Mouse (Mus musculus): ENCODE measurements around the gene Ubac1. TPM values are rescaled to one million over a fixed set of nuclear protein-coding genes. Genes with fewer than 3 reads are reported as not detected.
A peak's percentile ranks its signal among the peaks of the same experiment; 100 is the strongest.

Ubac1 gene
- polyA plus RNA-seq, 1 experiment from 2014 or later, result 81.4 TPM

DNA sequence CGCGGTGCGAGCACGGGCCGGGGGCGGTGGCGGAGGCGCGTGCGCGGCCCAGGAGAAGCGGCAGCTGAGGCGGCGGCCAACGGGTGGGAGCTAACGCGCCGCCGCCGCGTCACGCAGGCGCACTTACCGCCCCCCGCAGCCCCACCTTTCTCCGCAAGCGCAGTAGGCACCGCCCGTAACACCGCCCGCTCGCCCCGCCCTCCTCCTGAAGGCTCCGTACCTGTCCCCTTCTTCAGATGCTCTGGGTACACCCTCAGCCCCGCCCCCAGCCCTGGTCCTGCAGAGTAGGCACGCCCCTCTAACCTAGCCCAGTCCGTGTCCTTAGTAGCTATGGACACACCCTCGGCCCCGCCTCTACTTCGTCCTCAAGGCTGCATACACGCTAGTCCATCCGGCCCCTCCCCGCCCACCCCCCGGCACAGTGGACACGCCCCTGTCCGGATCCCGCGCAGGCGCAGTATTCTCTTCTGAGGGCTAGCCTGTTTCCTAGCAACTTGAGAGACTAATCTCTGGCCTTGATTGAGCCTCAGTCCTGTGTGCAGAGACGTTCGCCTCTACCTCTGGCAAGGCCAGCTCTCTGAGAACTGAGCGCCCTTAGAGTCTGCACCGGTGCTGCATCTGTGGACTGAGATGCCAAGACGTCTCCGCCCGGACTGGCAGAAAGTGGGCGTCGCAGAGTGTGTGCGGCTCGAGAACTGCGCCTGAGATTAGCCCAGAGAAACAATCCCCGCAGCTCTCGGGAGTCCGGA is 38.2 kb downstream of the Ubac1 start, which contains the start of gene Camsap1:
Camsap1 (minus strand) TSS at position 124 of the 749 bp plus-strand sequence.
- H3K36me3 ChIP-seq (ENCODE audit: control insufficient read depth, insufficient read depth, low read length), result no peaks in the 10 kb centered on the region
- peaks cover 26% of the 10 kb centered on the region for H3K4me1 ChIP-seq (ENCODE audit: control insufficient read depth, insufficient read depth, low read length)
- H3K9ac ChIP-seq (ENCODE audit: low read length), result peak within 1 kb of the TSS; percentile 95
- H3K27ac ChIP-seq (ENCODE audit: low read length), result peak within 1 kb of the TSS; percentile 71
- under 1% methylated on average over 57 of the region's 64 CpGs for WGBS
- peak; percentile 100 for ATAC-seq (ENCODE audit: insufficient read depth, low FRiP score)
- H3K4me3 ChIP-seq (replicated peaks; ENCODE audit: low read length), result peak within 1 kb of the TSS; percentile 94
- H3K4me2 ChIP-seq (ENCODE audit: low read depth, low read length), result peak within 1 kb of the TSS; percentile 93
- H3K9me3 ChIP-seq (replicated peaks; ENCODE audit: control insufficient read depth, low read length), result no peaks in the 10 kb centered on the region
- H3K27me3 ChIP-seq (ENCODE audit: control insufficient read depth, insufficient read depth, low read length), result no peaks in the 10 kb centered on the region

- Histone ChIP-seq H3K9ac (ENCODE audit: low read length) (peak overlapping the region; percentile 95), H3K4me2 (ENCODE audit: low read depth, low read length) (peak overlapping the region; percentile 93), H3K36me3 (ENCODE audit: control insufficient read depth, insufficient read depth, low read length) (no peaks in the 10 kb centered on the region), H3K4me1 (ENCODE audit: control insufficient read depth, insufficient read depth, low read length) (peaks cover 32% of the 10 kb centered on the region), H3K9me3 (replicated peaks; ENCODE audit: control insufficient read depth, low read length) (no peaks in the 10 kb centered on the region), H3K27ac (ENCODE audit: low read length) (peak overlapping the region; percentile 71), H3K4me3 (replicated peaks; ENCODE audit: low read length) (peak overlapping the region; percentile 94), H3K27me3 (ENCODE audit: control insufficient read depth, insufficient read depth, low read length) (no peaks in the 10 kb centered on the region)
- WGBS, result under 1% methylated on average over 65 of the region's 76 CpGs
- ATAC-seq (ENCODE audit: insufficient read depth, low FRiP score), result peak; percentile 1; the same call in 1 of the 2 replicates
Observed at GRCm38 (mm10) chr2:25982426-25983091, 39.0 kb downstream of the Ubac1 start.

DNA sequence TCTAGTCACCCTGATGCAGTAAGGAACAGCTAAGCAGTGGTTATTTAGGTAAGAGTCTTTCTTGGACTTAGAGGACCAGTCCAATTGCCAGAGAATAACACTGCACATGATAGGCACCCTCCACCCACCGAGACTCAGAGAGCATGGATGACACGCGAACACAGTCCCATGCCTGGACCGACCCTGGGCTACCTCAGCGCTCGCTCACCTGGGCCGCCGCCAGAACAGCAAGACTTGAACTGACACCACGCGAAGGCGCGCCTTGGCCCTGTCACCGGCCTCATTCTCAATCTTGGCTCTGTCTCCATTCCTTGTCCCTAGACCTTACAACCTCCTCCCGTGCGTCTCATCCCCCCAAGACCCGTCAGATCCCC is 39.5 kb downstream of the Ubac1 start:
- Histone ChIP-seq H3K9me3 (replicated peaks; ENCODE audit: control insufficient read depth, low read length) (no peaks in the 10 kb centered on the region), H3K36me3 (ENCODE audit: control insufficient read depth, insufficient read depth, low read length) (no peaks in the 10 kb centered on the region), H3K4me3 (replicated peaks; ENCODE audit: low read length) (peak overlapping the region; percentile 94), H3K9ac (ENCODE audit: low read length) (peak overlapping the region; percentile 95), H3K4me1 (ENCODE audit: control insufficient read depth, insufficient read depth, low read length) (peaks cover 32% of the 10 kb centered on the region), H3K4me2 (ENCODE audit: low read depth, low read length) (peak overlapping the region; percentile 93), H3K27me3 (ENCODE audit: control insufficient read depth, insufficient read depth, low read length) (no peaks in the 10 kb centered on the region), H3K27ac (ENCODE audit: low read length) (peak overlapping the region; percentile 71)
- ATAC-seq (ENCODE audit: insufficient read depth, low FRiP score), result no peak
- 1% methylated on average over 16 of the region's 16 CpGs for WGBS

- Histone ChIP-seq H3K9ac (ENCODE audit: low read length) (no peak overlapping the region), H3K27me3 (ENCODE audit: control insufficient read depth, insufficient read depth, low read length) (no peaks in the 10 kb centered on the region), H3K4me3 (replicated peaks; ENCODE audit: low read length) (no peak overlapping the region), H3K4me2 (ENCODE audit: low read depth, low read length) (no peak overlapping the region), H3K27ac (ENCODE audit: low read length) (no peak overlapping the region), H3K4me1 (ENCODE audit: control insufficient read depth, insufficient read depth, low read length) (peaks cover 35% of the 10 kb centered on the region), H3K9me3 (replicated peaks; ENCODE audit: control insufficient read depth, low read length) (no peaks in the 10 kb centered on the region), H3K36me3 (ENCODE audit: control insufficient read depth, insufficient read depth, low read length) (no peaks in the 10 kb centered on the region)
- no peak for ATAC-seq (ENCODE audit: insufficient read depth, low FRiP score)
- WGBS, result 71% methylated on average over 4 of the region's 4 CpGs
Observed at GRCm38 (mm10) chr2:25978997-25979396, 42.5 kb downstream of the Ubac1 start.

GRCm38 (mm10) chr2:25977587-25978239 is 43.8 kb downstream of the Ubac1 start:
- Histone ChIP-seq H3K4me3 (replicated peaks; ENCODE audit: low read length) (no peak overlapping the region), H3K4me1 (ENCODE audit: control insufficient read depth, insufficient read depth, low read length) (peaks cover 32% of the 10 kb centered on the region), H3K36me3 (ENCODE audit: control insufficient read depth, insufficient read depth, low read length) (no peaks in the 10 kb centered on the region), H3K27me3 (ENCODE audit: control insufficient read depth, insufficient read depth, low read length) (no peaks in the 10 kb centered on the region), H3K27ac (ENCODE audit: low read length) (no peak overlapping the region), H3K4me2 (ENCODE audit: low read depth, low read length) (no peak overlapping the region), H3K9ac (ENCODE audit: low read length) (no peak overlapping the region), H3K9me3 (replicated peaks; ENCODE audit: control insufficient read depth, low read length) (no peaks in the 10 kb centered on the region)
- ATAC-seq (ENCODE audit: insufficient read depth, low FRiP score), result no peak
- 58% methylated on average over 7 of the region's 7 CpGs for WGBS

GRCm38 (mm10) chr2:25975141-25975770 is 46.3 kb downstream of the Ubac1 start:
- Histone ChIP-seq H3K4me1 (ENCODE audit: control insufficient read depth, insufficient read depth, low read length) (peaks cover 25% of the 10 kb centered on the region), H3K4me2 (ENCODE audit: low read depth, low read length) (no peak overlapping the region), H3K9ac (ENCODE audit: low read length) (no peak overlapping the region), H3K27ac (ENCODE audit: low read length) (no peak overlapping the region), H3K27me3 (ENCODE audit: control insufficient read depth, insufficient read depth, low read length) (no peaks in the 10 kb centered on the region), H3K4me3 (replicated peaks; ENCODE audit: low read length) (no peak overlapping the region), H3K36me3 (ENCODE audit: control insufficient read depth, insufficient read depth, low read length) (no peaks in the 10 kb centered on the region), H3K9me3 (replicated peaks; ENCODE audit: control insufficient read depth, low read length) (no peaks in the 10 kb centered on the region)
- ATAC-seq (ENCODE audit: insufficient read depth, low FRiP score), result no peak
- 85% methylated on average over 4 of the region's 4 CpGs for WGBS

DNA sequence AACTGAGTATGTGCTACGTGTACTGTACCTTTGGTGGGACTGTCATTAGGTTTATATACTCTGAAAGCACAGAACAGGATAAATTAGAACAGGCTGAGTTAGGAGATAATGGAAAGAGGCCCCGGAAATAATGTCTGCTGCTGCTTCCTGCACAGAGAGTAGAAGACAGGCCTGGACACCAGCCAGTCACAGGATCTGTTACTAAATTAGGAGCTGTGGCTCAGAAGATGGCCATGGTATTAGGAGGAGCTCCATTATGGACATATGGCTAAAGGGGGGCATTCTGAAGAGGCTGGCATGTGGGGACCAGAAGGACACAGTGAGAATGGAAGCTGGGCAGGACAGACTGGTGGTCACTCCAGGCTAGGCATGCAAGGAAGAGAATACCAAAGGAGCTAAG is 51.1 kb downstream of the Ubac1 start:
- ATAC-seq (ENCODE audit: insufficient read depth, low FRiP score), result no peak
- H3K27me3 ChIP-seq (ENCODE audit: control insufficient read depth, insufficient read depth, low read length), result no peaks in the 10 kb centered on the region
- peaks cover 4% of the 10 kb centered on the region; the same call in 1 of the 2 replicates for H3K36me3 ChIP-seq (ENCODE audit: control insufficient read depth, insufficient read depth, low read length)
- no peaks in the 10 kb centered on the region for H3K9me3 ChIP-seq (replicated peaks; ENCODE audit: control insufficient read depth, low read length)
- H3K4me2 ChIP-seq (ENCODE audit: low read depth, low read length), result no peak overlapping the region
- no peak overlapping the region for H3K4me3 ChIP-seq (replicated peaks; ENCODE audit: low read length)
- 51% methylated on average over 2 of the region's 2 CpGs for WGBS
- no peak overlapping the region for H3K9ac ChIP-seq (ENCODE audit: low read length)
- H3K27ac ChIP-seq (ENCODE audit: low read length), result 0 out of 2 replicates have a peak overlapping the region, but pooled peaks have one; percentile 8
- peaks cover 11% of the 10 kb centered on the region for H3K4me1 ChIP-seq (ENCODE audit: control insufficient read depth, insufficient read depth, low read length)

DNA sequence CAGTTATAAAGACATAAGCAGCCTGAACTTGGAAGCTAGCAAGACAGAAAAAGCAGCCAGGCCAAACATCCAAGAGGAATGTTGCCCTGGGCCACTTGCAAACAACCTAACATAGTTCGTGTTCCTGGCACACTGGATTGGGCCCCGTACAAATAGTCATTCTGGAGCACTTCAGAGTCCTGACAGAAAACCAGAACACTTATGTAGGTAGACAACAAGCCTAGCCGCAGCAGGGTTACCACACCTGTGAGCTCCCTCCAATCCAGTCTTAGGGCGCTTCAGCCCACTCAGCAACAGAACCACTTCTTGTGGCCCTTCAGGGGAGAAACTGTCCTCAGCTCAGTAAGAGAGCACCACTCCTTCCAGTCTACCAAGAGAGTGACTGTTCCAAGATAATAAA is 52.2 kb downstream of the Ubac1 start:
- H3K27ac ChIP-seq (ENCODE audit: low read length), result no peak overlapping the region
- H3K4me1 ChIP-seq (ENCODE audit: control insufficient read depth, insufficient read depth, low read length), result peaks cover 7% of the 10 kb centered on the region; the same call in 1 of the 2 replicates
- WGBS, result 86% methylated on average over 4 of the region's 4 CpGs
- H3K27me3 ChIP-seq (ENCODE audit: control insufficient read depth, insufficient read depth, low read length), result no peaks in the 10 kb centered on the region
- no peaks in the 10 kb centered on the region for H3K9me3 ChIP-seq (replicated peaks; ENCODE audit: control insufficient read depth, low read length)
- no peak overlapping the region for H3K9ac ChIP-seq (ENCODE audit: low read length)
- peaks cover 15% of the 10 kb centered on the region; the same call in 1 of the 2 replicates for H3K36me3 ChIP-seq (ENCODE audit: control insufficient read depth, insufficient read depth, low read length)
- no peak overlapping the region for H3K4me3 ChIP-seq (replicated peaks; ENCODE audit: low read length)
- no peak for ATAC-seq (ENCODE audit: insufficient read depth, low FRiP score)
- H3K4me2 ChIP-seq (ENCODE audit: low read depth, low read length), result no peak overlapping the region
